Mouse (Mus musculus): ENCODE measurements around the gene Ppp3r2. TPM values are rescaled to one million over a fixed set of nuclear protein-coding genes. Genes with fewer than 3 reads are reported as not detected.

The Ppp3r2 gene
- not detected in 2 replicates for total RNA-seq (2015)
- total RNA-seq (2017): not detected in 2 replicates

GRCm38 (mm10) chr4:49681812-49682211, at the start of gene Ppp3r2:
Ppp3r2 (minus strand) TSS chr4:49682024.
- no peak for ATAC-seq (ENCODE audit: poor library complexity, severe bottlenecking)

GRCm38 (mm10) chr4:49729326-49729725, 47.5 kb upstream of the Ppp3r2 start:
- no peak for ATAC-seq (ENCODE audit: poor library complexity, severe bottlenecking)

GRCm38 (mm10) chr4:49723908-49724307, 42.1 kb upstream of the Ppp3r2 start:
- no peak for ATAC-seq (ENCODE audit: poor library complexity, severe bottlenecking)

GRCm38 (mm10) chr4:49691405-49692194, 9.8 kb upstream of the Ppp3r2 start:
- no peak for ATAC-seq (ENCODE audit: poor library complexity, severe bottlenecking)

GRCm38 (mm10) chr4:49688594-49689288, 6.9 kb upstream of the Ppp3r2 start:
- ATAC-seq (ENCODE audit: poor library complexity, severe bottlenecking): peak; percentile 79

GRCm38 (mm10) chr4:49680171-49680875, 1.5 kb downstream of the Ppp3r2 start:
- no peak for ATAC-seq (ENCODE audit: poor library complexity, severe bottlenecking)

GRCm38 (mm10) chr4:49676790-49677189, 5.0 kb downstream of the Ppp3r2 start:
- ATAC-seq (ENCODE audit: poor library complexity, severe bottlenecking): peak; percentile 40; the same call in 1 of the 2 replicates

GRCm38 (mm10) chr4:49676071-49676470, 5.8 kb downstream of the Ppp3r2 start:
- ATAC-seq (ENCODE audit: poor library complexity, severe bottlenecking): no peak

- no peak for ATAC-seq (ENCODE audit: poor library complexity, severe bottlenecking)
Observed at GRCm38 (mm10) chr4:49664850-49665249, 17.0 kb downstream of the Ppp3r2 start.

- ATAC-seq (ENCODE audit: poor library complexity, severe bottlenecking): no peak
Observed at GRCm38 (mm10) chr4:49662231-49662630, 19.6 kb downstream of the Ppp3r2 start.

- no peak for ATAC-seq (ENCODE audit: poor library complexity, severe bottlenecking)
Observed at GRCm38 (mm10) chr4:49661664-49662063, 20.2 kb downstream of the Ppp3r2 start.

GRCm38 (mm10) chr4:49659421-49659820, 22.4 kb downstream of the Ppp3r2 start:
- ATAC-seq (ENCODE audit: poor library complexity, severe bottlenecking): no peak

- no peak for ATAC-seq (ENCODE audit: poor library complexity, severe bottlenecking)
Observed at GRCm38 (mm10) chr4:49639913-49640312, 41.9 kb downstream of the Ppp3r2 start.

- no peak for ATAC-seq (ENCODE audit: poor library complexity, severe bottlenecking)
Observed at GRCm38 (mm10) chr4:49637821-49638220, 44.0 kb downstream of the Ppp3r2 start.

GRCm38 (mm10) chr4:49632139-49632481, 49.7 kb downstream of the Ppp3r2 start:
- ATAC-seq (ENCODE audit: poor library complexity, severe bottlenecking): no peak

- peak; percentile 93 for ATAC-seq (ENCODE audit: poor library complexity, severe bottlenecking)
Observed at GRCm38 (mm10) chr4:49631319-49632138, 50.3 kb downstream of the Ppp3r2 start, which contains the start of gene Rnf20. Rnf20 (plus strand) TSS chr4:49632006.

- ATAC-seq (ENCODE audit: poor library complexity, severe bottlenecking): no peak
Observed at GRCm38 (mm10) chr4:49628941-49629340, 52.9 kb downstream of the Ppp3r2 start.
